Mouse (Mus musculus): ENCODE measurements at regions not wholly inside any gene's neighbourhood (a gene's known extent, or its start where the extent isn't known, plus 50 kb on each side); places are given as distances from the start of the nearest gene placed in this dataset. TPM values are rescaled to one million over a fixed set of nuclear protein-coding genes. Genes with fewer than 3 reads are reported as not detected.

Small RNAs in the stretch of these regions (microRNA-seq; reads per million reads assigned to microRNA genes)
- not detected for gene Gm26259

Measured in liver, embryonic 15.5 days (tissue).